Mouse (Mus musculus): ENCODE measurements at regions not wholly inside any gene's neighbourhood (a gene's known extent, or its start where the extent isn't known, plus 50 kb on each side); places are given as distances from the start of the nearest gene placed in this dataset.

DNA sequence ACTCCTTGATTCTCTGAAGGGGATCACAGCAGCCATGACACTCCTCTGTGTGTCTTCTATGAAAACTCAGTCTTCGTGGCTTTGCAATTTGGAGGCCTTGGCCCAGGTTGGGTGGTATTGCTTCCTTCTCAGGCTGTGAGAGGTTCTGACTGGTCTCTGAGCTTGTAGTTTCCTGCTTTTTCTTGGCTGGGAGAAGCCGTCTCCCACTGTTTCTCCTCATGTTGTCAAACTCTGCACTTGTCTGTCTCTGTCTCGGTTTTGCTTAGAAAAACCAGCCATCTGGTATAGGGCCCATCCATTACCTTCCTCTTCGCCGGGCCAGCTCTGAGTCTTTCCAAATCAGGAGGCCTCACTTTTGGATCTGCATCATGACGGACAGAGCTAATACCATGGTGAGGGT is 360.3 kb downstream of the Fam19a5 start:
- H3K27me3 ChIP-seq (replicated peaks; ENCODE audit: control insufficient read depth, insufficient read depth, low read length) = no peaks in the 10 kb centered on the region
- H3K36me3 ChIP-seq (ENCODE audit: control insufficient read depth, insufficient read depth) = no peaks in the 10 kb centered on the region
- H3K27ac ChIP-seq (ENCODE audit: low read depth, low read length) = no peak overlapping the region
- TF ChIP-seq CTCF (IDR thresholded peaks at IDR 0.05; ENCODE audit: low read depth) = no peak
- WGBS = 83% methylated on average over 6 of the region's 6 CpGs
- H3K9ac ChIP-seq (ENCODE audit: low read depth, low read length) = no peak overlapping the region
- no peak for ATAC-seq
- no peak overlapping the region for H3K4me3 ChIP-seq (ENCODE audit: low read depth, low read length)
- no peaks in the 10 kb centered on the region for H3K4me1 ChIP-seq (replicated peaks; ENCODE audit: control insufficient read depth, insufficient read depth, low read length)
- H3K4me2 ChIP-seq (replicated peaks; ENCODE audit: low read depth) = no peak overlapping the region
- no peaks in the 10 kb centered on the region for H3K9me3 ChIP-seq (ENCODE audit: control insufficient read depth)

DNA sequence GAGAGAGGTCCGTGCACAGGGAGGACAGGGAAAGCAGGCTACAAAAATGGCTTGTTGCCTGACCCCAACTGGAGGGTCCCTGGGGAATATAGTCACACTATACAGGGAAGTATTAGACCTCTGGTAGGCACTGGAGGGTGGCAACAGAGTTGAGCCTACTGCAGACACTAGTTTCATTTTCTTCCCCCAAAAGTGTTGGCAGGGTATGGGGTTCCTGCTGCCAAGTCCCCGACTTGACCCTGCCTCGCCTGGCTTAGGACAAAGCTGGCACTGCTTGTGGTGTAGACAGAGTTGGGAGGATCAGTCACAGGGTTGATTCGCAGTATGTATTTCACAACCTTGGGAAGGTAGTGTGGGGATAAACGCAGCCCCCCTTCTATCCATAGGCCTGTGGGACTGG is 362.2 kb downstream of the Fam19a5 start:
- Histone ChIP-seq H3K4me3 (ENCODE audit: low read depth, low read length) (no peak overlapping the region), H3K4me2 (replicated peaks; ENCODE audit: low read depth) (no peak overlapping the region), H3K36me3 (ENCODE audit: control insufficient read depth, insufficient read depth) (no peaks in the 10 kb centered on the region), H3K4me1 (replicated peaks; ENCODE audit: control insufficient read depth, insufficient read depth, low read length) (no peaks in the 10 kb centered on the region), H3K9ac (ENCODE audit: low read depth, low read length) (no peak overlapping the region), H3K9me3 (ENCODE audit: control insufficient read depth) (no peaks in the 10 kb centered on the region), H3K27me3 (replicated peaks; ENCODE audit: control insufficient read depth, insufficient read depth, low read length) (no peaks in the 10 kb centered on the region), H3K27ac (ENCODE audit: low read depth, low read length) (no peak overlapping the region)
- no peak for TF ChIP-seq CTCF (IDR thresholded peaks at IDR 0.05; ENCODE audit: low read depth)
- WGBS = 83% methylated on average over 5 of the region's 5 CpGs
- ATAC-seq = no peak

DNA sequence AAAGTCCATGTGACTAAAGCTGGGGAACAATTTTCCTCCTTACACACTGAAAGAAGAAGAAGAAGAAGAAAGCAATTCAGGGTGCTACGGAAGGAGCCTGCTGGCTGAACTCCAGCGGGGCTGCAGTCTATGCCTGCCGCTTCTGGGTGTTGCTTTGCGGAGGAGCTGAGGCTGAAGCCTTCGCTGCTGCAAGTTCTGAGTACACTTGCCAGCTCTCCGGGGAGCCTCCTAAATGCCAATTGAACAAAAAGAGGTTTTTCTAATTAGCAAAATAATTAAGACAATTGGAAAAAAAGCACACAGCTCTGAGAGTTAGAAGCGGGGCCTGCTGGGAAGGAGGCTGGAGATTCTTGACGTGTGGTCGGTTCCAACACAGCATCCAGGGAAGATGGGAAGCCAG is 378.0 kb downstream of the Fam19a5 start:
- Histone ChIP-seq H3K9me3 (ENCODE audit: control insufficient read depth) (no peaks in the 10 kb centered on the region), H3K36me3 (ENCODE audit: control insufficient read depth, insufficient read depth) (no peaks in the 10 kb centered on the region), H3K27ac (ENCODE audit: low read depth, low read length) (no peak overlapping the region), H3K4me1 (replicated peaks; ENCODE audit: control insufficient read depth, insufficient read depth, low read length) (no peaks in the 10 kb centered on the region), H3K4me3 (ENCODE audit: low read depth, low read length) (no peak overlapping the region), H3K9ac (ENCODE audit: low read depth, low read length) (no peak overlapping the region), H3K27me3 (replicated peaks; ENCODE audit: control insufficient read depth, insufficient read depth, low read length) (no peaks in the 10 kb centered on the region), H3K4me2 (replicated peaks; ENCODE audit: low read depth) (no peak overlapping the region)
- 78% methylated on average over 9 of the region's 9 CpGs for WGBS
- TF ChIP-seq CTCF (IDR thresholded peaks at IDR 0.05; ENCODE audit: low read depth) = no peak
- no peak for ATAC-seq

DNA sequence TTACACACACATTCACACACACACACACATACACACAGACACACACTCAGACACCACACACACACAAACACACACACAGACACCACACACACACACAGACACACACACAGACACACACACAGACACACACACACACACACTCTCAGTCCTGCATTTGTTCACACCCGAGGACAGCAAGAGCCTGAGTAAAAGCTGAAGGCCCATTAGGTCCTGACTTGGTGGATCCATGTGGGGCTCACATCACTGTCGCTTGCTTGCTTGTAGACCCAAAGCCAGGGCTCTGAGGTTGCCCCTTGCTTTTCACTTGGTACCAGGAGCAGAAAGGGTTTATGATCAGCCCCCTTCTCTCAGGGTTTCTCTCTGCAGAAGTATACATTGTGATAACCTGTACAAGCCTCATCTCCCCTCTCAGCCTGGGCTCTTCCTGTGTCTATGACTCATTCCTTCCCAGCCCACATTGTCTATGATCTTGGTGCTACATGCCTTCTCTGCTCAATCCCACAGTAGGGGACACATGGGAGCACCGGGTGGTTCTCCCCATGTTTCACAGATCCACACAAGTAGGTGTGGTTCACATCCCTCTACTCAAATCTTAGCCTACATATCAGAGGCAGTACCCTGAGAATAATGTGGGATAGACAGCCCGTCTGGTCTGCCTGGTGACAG is 378.8 kb downstream of the Fam19a5 start:
- Histone ChIP-seq H3K4me1 (replicated peaks; ENCODE audit: control insufficient read depth, insufficient read depth, low read length) (no peaks in the 10 kb centered on the region), H3K9ac (ENCODE audit: low read depth, low read length) (no peak overlapping the region), H3K4me3 (ENCODE audit: low read depth, low read length) (no peak overlapping the region), H3K9me3 (ENCODE audit: control insufficient read depth) (no peaks in the 10 kb centered on the region), H3K4me2 (replicated peaks; ENCODE audit: low read depth) (no peak overlapping the region), H3K27ac (ENCODE audit: low read depth, low read length) (no peak overlapping the region), H3K36me3 (ENCODE audit: control insufficient read depth, insufficient read depth) (no peaks in the 10 kb centered on the region), H3K27me3 (replicated peaks; ENCODE audit: control insufficient read depth, insufficient read depth, low read length) (no peaks in the 10 kb centered on the region)
- 76% methylated on average over 4 of the region's 4 CpGs for WGBS
- no peak for ATAC-seq
- no peak for TF ChIP-seq CTCF (IDR thresholded peaks at IDR 0.05; ENCODE audit: low read depth)

DNA sequence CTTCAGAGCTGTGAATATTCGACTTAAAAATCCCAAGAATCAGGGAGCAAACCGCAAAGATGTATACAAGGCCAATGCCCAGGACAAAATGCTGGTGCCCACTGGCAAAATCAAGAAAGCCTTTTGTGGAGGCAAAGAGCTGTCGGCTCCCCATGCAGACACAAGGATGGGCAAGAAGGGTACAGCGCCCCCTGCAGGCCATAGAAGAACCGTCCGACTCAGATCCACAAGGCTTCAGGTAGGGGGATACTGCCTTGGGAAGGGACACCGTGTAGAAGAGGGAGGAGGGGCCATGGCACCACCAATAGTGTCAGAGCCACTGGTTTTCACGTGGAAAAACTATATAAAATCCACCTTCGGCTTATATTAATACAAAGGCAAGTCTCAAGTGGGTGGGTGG is 379.8 kb downstream of the Fam19a5 start:
- Histone ChIP-seq H3K9ac (ENCODE audit: low read depth, low read length) (no peak overlapping the region), H3K4me3 (ENCODE audit: low read depth, low read length) (no peak overlapping the region), H3K9me3 (ENCODE audit: control insufficient read depth) (no peaks in the 10 kb centered on the region), H3K36me3 (ENCODE audit: control insufficient read depth, insufficient read depth) (no peaks in the 10 kb centered on the region), H3K27me3 (replicated peaks; ENCODE audit: control insufficient read depth, insufficient read depth, low read length) (no peaks in the 10 kb centered on the region), H3K4me2 (replicated peaks; ENCODE audit: low read depth) (no peak overlapping the region), H3K27ac (ENCODE audit: low read depth, low read length) (no peak overlapping the region), H3K4me1 (replicated peaks; ENCODE audit: control insufficient read depth, insufficient read depth, low read length) (no peaks in the 10 kb centered on the region)
- 44% methylated on average over 9 of the region's 9 CpGs for WGBS
- TF ChIP-seq CTCF (IDR thresholded peaks at IDR 0.05; ENCODE audit: low read depth) = 0 out of 2 replicates have a peak, but pooled peaks have one; percentile 7
- no peak for ATAC-seq

DNA sequence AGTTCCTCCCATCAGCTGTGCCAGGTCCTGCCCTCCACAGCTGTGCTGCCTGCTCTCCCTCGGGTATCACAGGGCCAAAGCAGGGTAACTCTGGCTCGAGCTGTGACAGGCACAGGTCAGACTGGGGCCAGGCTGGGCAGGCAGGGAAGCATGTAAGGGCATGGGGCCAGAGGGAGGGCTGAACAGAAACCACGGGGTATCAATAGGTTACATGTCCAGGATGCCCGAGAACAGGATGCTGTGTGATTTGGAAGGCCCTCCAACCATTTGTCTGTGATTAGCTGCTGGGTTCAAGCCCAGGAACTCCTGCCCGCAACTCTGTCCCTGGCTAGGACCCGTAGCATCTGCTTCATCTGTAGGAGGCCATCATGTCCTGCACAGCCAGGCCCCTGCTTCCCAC is 391.9 kb downstream of the Fam19a5 start:
- Histone ChIP-seq H3K27ac (ENCODE audit: low read depth, low read length) (no peak overlapping the region), H3K27me3 (replicated peaks; ENCODE audit: control insufficient read depth, insufficient read depth, low read length) (no peaks in the 10 kb centered on the region), H3K4me3 (ENCODE audit: low read depth, low read length) (no peak overlapping the region), H3K36me3 (ENCODE audit: control insufficient read depth, insufficient read depth) (no peaks in the 10 kb centered on the region), H3K9me3 (ENCODE audit: control insufficient read depth) (no peaks in the 10 kb centered on the region), H3K9ac (ENCODE audit: low read depth, low read length) (no peak overlapping the region), H3K4me1 (replicated peaks; ENCODE audit: control insufficient read depth, insufficient read depth, low read length) (no peaks in the 10 kb centered on the region), H3K4me2 (replicated peaks; ENCODE audit: low read depth) (no peak overlapping the region)
- 75% methylated on average over 6 of the region's 6 CpGs for WGBS
- ATAC-seq = no peak
- no peak for TF ChIP-seq CTCF (IDR thresholded peaks at IDR 0.05; ENCODE audit: low read depth)

DNA sequence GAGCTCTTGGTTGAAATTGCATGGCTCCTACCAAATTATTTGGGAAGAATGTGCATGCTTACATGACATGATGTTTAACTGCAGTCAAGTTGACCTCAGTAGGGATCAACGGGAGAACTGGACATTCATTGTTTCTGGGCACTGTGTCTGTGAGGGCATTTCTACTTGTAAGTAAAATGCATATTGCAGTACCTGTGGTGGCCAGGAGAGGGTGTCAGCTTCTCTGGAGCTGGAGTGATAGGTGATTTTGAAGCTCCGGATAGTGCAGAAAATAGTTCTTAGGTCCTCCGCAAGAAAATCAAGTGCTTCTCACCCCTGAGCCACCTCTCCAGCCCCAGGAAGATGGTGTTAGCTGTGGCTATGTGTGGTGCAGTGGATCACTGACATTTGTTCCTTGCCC is 396.7 kb downstream of the Fam19a5 start:
- Histone ChIP-seq H3K36me3 (ENCODE audit: control insufficient read depth, insufficient read depth) (no peaks in the 10 kb centered on the region), H3K27me3 (replicated peaks; ENCODE audit: control insufficient read depth, insufficient read depth, low read length) (no peaks in the 10 kb centered on the region), H3K4me3 (ENCODE audit: low read depth, low read length) (no peak overlapping the region), H3K27ac (ENCODE audit: low read depth, low read length) (no peak overlapping the region), H3K4me2 (replicated peaks; ENCODE audit: low read depth) (no peak overlapping the region), H3K4me1 (replicated peaks; ENCODE audit: control insufficient read depth, insufficient read depth, low read length) (no peaks in the 10 kb centered on the region), H3K9ac (ENCODE audit: low read depth, low read length) (no peak overlapping the region), H3K9me3 (ENCODE audit: control insufficient read depth) (no peaks in the 10 kb centered on the region)
- no peak for ATAC-seq
- TF ChIP-seq CTCF (IDR thresholded peaks at IDR 0.05; ENCODE audit: low read depth) = peak; percentile 54
- WGBS = 50% methylated on average over 3 of the region's 3 CpGs

Measured in intestine, postnatal 0 days (tissue).